Mouse (Mus musculus) liver, adult 2 months (tissue): ENCODE results near the gene Plekhs1.

Source experiments
- CTCF ChIP-seq: fragments of 200-500 bp; IDR thresholded peaks from 2 replicates; pipeline ENCODE4 v1.5.1; 2011; ENCODE audit warnings: low read depth, low read length, control low read depth
- POLR2A ChIP-seq: fragments of 200-500 bp; IDR thresholded peaks from 2 replicates; pipeline ENCODE4 v1.6.1; 2011; ENCODE audit warnings: low read length, control low read depth; ENCODE audit not compliant: insufficient read depth; ENCODE audit errors: extremely low read depth

DNA sequence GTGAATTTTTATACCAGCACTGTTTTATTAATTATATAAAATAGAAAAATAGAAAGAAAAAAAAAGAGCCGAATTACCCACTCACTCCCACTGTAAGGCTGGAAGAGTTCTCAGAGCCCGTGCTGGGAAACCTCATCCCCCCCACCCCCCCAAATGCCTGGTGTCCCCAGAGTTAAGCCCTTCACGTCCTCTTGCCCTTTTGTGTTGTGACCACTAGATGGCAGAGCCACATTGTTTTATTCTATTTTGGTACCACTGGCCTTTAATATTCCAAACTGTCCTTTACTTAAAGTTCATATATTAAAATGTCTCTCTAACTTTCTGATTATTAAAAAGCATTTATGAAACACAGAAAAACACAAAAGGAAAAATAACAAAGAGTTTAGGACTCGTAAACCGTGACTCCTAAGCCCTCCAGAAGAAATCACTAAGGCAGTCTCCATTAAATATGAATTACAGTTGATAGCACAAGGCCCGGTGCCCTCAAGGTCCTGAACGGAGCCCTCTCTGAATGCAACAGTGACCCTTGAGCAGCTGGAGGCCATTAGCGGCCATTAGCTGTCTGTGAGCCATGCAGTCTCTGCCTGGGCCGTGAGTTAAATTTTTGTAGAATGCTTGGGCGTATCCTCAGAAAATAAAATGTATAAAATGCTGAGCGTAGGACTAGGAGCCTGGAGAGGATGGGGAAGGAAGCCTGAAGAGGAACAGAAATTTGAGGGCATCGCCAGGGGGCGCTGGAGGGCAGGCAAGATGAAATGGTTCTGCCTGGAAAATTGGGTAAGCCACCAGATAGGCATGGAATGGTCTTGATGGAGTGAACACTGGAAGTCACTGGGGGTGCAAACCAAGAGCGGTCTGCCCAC lies 38.7 kb upstream of the Plekhs1 start:
- TF ChIP-seq CTCF = peak; percentile 92
- no peak for TF ChIP-seq POLR2A
